Mouse (Mus musculus) forebrain, postnatal 0 days (tissue): ENCODE measurements around the gene Chic1. TPM values are rescaled to one million over a fixed set of nuclear protein-coding genes. Genes with fewer than 3 reads are reported as not detected.

ENCODE experiments used
- ATAC-seq: fragments of 200-750 bp; cut with Nextera tagmentation; 2 replicates; pipeline ENCODE4 v1.8.0; 2017; ENCODE audit warnings: mild to moderate bottlenecking, moderate library complexity
- DNase-seq: peaks from one replicate; pipeline ENCODE4 v3.0.0-alpha.2; 2015
- H3K27ac ChIP-seq: fragments of 300-500 bp; sonication (generic); 2 replicates; pipeline ENCODE4 v1.5.1; 2014; ENCODE audit warnings: low read depth, mild to moderate bottlenecking, antibody characterized with exemption, low read length, moderate library complexity, mixed read lengths
- H3K27me3 ChIP-seq: fragments of 300-500 bp; sonication (generic); 2 replicates; pipeline ENCODE4 v1.6.1; 2014; ENCODE audit warnings: mild to moderate bottlenecking, low read length, mixed read lengths; ENCODE audit not compliant: insufficient read depth
- H3K36me3 ChIP-seq: fragments of 300-500 bp; sonication (generic); 2 replicates; pipeline ENCODE4 v1.6.1; 2014; ENCODE audit warnings: mild to moderate bottlenecking, moderate library complexity; ENCODE audit not compliant: insufficient read depth
- H3K4me1 ChIP-seq: fragments of 300-500 bp; sonication (generic); 2 replicates; pipeline ENCODE4 v1.6.1; 2014; ENCODE audit warnings: antibody characterized with exemption; ENCODE audit not compliant: insufficient read depth
- H3K4me2 ChIP-seq: fragments of 300-500 bp; sonication (generic); 2 replicates; pipeline ENCODE4 v1.6.1; 2014; ENCODE audit warnings: low read depth, mild to moderate bottlenecking, moderate library complexity
- H3K4me3 ChIP-seq: fragments of 300-500 bp; sonication (generic); 2 replicates; pipeline ENCODE4 v1.5.1; 2014; ENCODE audit warnings: low read depth, low read length, mixed read lengths
- H3K9ac ChIP-seq: fragments of 300-500 bp; sonication (generic); 2 replicates; pipeline ENCODE4 v1.6.1; 2014; ENCODE audit warnings: mild to moderate bottlenecking
- H3K9me3 ChIP-seq: fragments of 300-500 bp; sonication (generic); 2 replicates; pipeline ENCODE4 v1.6.1; 2016; ENCODE audit warnings: low read length
- CTCF ChIP-seq: sonication (generic); IDR thresholded peaks from 2 replicates; pipeline ENCODE4 v1.5.1; 2016; ENCODE audit warnings: antibody characterized with exemption, control low read depth, low read depth
- WGBS: fragments of 180-500 bp; shearing (Covaris S2); extraction: QIAGEN DNeasy Blood & Tissue Kit; methylation state at CpG from one replicate; pipeline ENCODE4 v1.1.7; 2014; 5-methylcytosine and 5-hydroxymethylcytosine counted together
- polyA plus RNA-seq: library from polyadenylated mRNA; unstranded; fragments of >200 nt; fragmentation: Nextera tagmentation; extraction: Ambion mirVana; gene quantifications from 2 replicates; pipeline ENCODE4 v1.2.1, GENCODE M21; 2015
- total RNA-seq: library from RNA; depleted of rRNA; stranded (reverse); fragments of >200 nt; gene quantifications from 2 replicates; pipeline ENCODE4 v1.2.3, GENCODE M21; 2014; rRNA removed

The Chic1 gene
- total RNA-seq = 10.8 and 13.5 TPM in 2 replicates
- polyA plus RNA-seq = 1.4 and 3.4 TPM in 2 replicates

- Histone ChIP-seq H3K4me2 (peak within 1 kb of the TSS; percentile 53), H3K27ac (peak within 1 kb of the TSS; percentile 70)
Observed at GRCm38 (mm10) chrX:103356287-103356686, at the start of gene Chic1. Chic1 (plus strand) TSS chrX:103356476.

GRCm38 (mm10) chrX:103308262-103308661 is 48.0 kb upstream of the Chic1 start:
- Histone ChIP-seq H3K36me3 (no peaks in the 10 kb centered on the region), H3K4me2 (no peak overlapping the region), H3K9ac (no peak overlapping the region), H3K9me3 (no peaks in the 10 kb centered on the region), H3K27me3 (no peaks in the 10 kb centered on the region; the same call in 1 of the 2 replicates), H3K27ac (no peak overlapping the region), H3K4me3 (no peak overlapping the region), H3K4me1 (no peaks in the 10 kb centered on the region)
- no peak for TF ChIP-seq CTCF
- 83% methylated on average over 1 of the region's 1 CpGs for WGBS
- no peak for DNase-seq
- ATAC-seq = no peak

More at GRCm38 (mm10) chrX:103356287-103356686, at the start of gene Chic1:
- ATAC-seq (peak; percentile 98), DNase-seq (peak; percentile 91)
- Histone ChIP-seq H3K27me3 (no peaks in the 10 kb centered on the region; the same call in 1 of the 2 replicates), H3K9ac (peak within 1 kb of the TSS; percentile 73), H3K36me3 (no peaks in the 10 kb centered on the region), H3K4me3 (peak within 1 kb of the TSS; percentile 55), H3K9me3 (no peaks in the 10 kb centered on the region), H3K4me1 (no peaks in the 10 kb centered on the region)
- 19% methylated on average over 34 of the region's 34 CpGs for WGBS
- TF ChIP-seq CTCF = no peak

DNA sequence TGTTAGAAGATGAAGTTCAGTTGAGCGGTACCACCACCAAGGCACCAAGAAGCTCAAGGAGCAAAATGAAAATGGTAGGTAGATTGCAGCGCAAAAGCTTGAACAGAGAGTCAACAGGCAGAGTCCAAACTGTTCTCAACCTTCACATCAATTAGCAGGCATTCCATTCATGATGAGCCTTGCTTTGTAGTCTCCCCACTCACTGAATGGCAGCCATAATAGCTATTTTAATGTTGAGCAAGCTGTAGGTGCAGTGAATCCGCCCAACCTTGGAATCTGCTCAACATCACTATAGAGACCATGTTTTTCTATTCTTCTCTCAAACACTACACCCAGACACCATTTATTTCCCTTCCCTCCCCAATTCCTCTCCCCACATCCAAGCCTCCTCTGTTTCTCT is 44.6 kb upstream of the Chic1 start:
- WGBS = 80% methylated on average over 3 of the region's 3 CpGs
- no peaks in the 10 kb centered on the region for H3K4me1 ChIP-seq
- no peaks in the 10 kb centered on the region for H3K9me3 ChIP-seq
- ATAC-seq = no peak
- H3K27ac ChIP-seq = no peak overlapping the region
- no peaks in the 10 kb centered on the region for H3K27me3 ChIP-seq
- H3K36me3 ChIP-seq = no peaks in the 10 kb centered on the region
- H3K4me2 ChIP-seq = no peak overlapping the region
- TF ChIP-seq CTCF = no peak
- no peak overlapping the region for H3K9ac ChIP-seq
- no peak overlapping the region for H3K4me3 ChIP-seq
- no peak for DNase-seq

GRCm38 (mm10) chrX:103314146-103314545 is 42.1 kb upstream of the Chic1 start:
- Histone ChIP-seq H3K27ac (no peak overlapping the region), H3K36me3 (no peaks in the 10 kb centered on the region), H3K4me2 (no peak overlapping the region), H3K4me3 (no peak overlapping the region), H3K4me1 (no peaks in the 10 kb centered on the region), H3K27me3 (peaks cover 3% of the 10 kb centered on the region; the same call in 1 of the 2 replicates), H3K9ac (no peak overlapping the region), H3K9me3 (no peaks in the 10 kb centered on the region)
- no peak for TF ChIP-seq CTCF
- no peak for DNase-seq
- WGBS = 89% methylated on average over 6 of the region's 6 CpGs
- ATAC-seq = no peak

DNA sequence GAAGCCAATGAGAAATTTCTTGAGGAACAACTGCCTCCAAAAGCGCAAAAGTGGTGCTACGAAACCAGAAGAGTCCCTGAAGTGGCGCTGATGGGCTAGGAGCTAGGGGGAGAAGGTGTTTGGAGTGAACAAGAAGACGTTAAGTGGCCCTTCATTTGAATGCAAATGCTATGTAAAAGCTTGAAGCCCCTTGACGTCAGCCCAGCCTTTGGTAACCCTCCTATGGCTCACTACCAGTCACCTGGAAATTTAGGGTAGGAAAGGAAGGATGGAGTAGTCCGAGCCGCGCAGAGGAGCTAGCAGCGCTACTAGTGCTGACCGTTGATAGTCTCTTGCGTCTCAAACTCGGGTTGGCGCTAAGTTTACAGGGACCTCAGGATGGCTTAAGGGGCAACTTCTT is 35.1 kb upstream of the Chic1 start, which contains the start of gene Cdx4:
Gene Cdx4, plus strand, starts transcription at position 253 of the 400 bp plus-strand sequence.
- peak within 1 kb of the TSS; percentile 14 for H3K4me3 ChIP-seq
- WGBS = 29% methylated on average over 13 of the region's 13 CpGs
- DNase-seq = no peak

DNA sequence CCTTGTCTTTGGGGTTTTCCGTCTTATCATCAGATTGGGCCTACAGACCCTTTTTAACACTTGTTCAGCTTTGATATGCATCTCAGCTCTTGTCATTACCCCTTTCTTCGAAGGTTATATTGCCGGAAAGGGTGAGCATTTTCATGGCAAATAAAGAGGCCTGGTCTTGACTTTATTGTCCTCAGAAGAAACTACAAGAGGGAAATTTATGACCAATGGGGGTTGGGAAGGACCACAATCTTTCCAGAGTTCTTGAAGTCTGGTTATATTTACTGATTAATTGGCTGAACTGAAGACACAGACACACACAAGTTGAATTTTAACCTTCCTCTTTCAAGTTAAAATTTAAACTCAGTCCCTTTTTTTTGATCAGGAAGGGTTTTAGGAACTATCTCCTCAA is 30.4 kb upstream of the Chic1 start:
- Histone ChIP-seq H3K27ac (no peak overlapping the region), H3K4me3 (no peak overlapping the region), H3K9me3 (no peaks in the 10 kb centered on the region), H3K9ac (no peak overlapping the region), H3K36me3 (no peaks in the 10 kb centered on the region), H3K4me1 (no peaks in the 10 kb centered on the region), H3K4me2 (no peak overlapping the region), H3K27me3 (peaks cover 29% of the 10 kb centered on the region)
- no peak for ATAC-seq
- DNase-seq = no peak
- WGBS = 82% methylated on average over 3 of the region's 3 CpGs
- no peak for TF ChIP-seq CTCF

More for the DNA sequence above, 35.1 kb upstream of the Chic1 start, which contains the start of gene Cdx4:
- Histone ChIP-seq H3K4me1 (no peaks in the 10 kb centered on the region), H3K27me3 (peaks cover 23% of the 10 kb centered on the region), H3K9ac (no peak within 1 kb of the TSS), H3K36me3 (no peaks in the 10 kb centered on the region), H3K4me2 (peak within 1 kb of the TSS; percentile 32), H3K27ac (no peak within 1 kb of the TSS), H3K9me3 (no peaks in the 10 kb centered on the region)
- no peak for TF ChIP-seq CTCF
- no peak for ATAC-seq

DNA sequence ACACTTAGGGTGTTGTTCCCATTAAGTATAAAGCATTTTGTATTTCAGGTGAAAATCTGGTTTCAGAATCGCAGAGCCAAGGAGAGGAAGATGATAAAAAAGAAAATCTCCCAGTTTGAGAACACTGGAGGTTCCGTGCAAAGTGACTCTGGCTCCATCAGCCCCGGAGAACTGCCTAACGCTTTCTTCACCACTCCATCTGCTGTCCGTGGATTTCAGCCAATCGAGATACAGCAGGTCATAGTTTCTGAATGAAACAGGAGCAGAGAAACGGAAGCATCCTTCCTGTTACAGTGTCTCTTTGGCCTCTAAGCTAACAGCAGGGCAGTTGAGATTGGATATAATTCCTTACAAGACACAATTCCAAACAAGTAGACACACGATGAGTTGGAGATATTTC is 26.9 kb upstream of the Chic1 start:
- 65% methylated on average over 8 of the region's 8 CpGs for WGBS
- ATAC-seq = no peak
- H3K4me1 ChIP-seq = no peaks in the 10 kb centered on the region
- no peaks in the 10 kb centered on the region for H3K9me3 ChIP-seq
- no peak overlapping the region for H3K27ac ChIP-seq
- H3K27me3 ChIP-seq = peaks cover 9% of the 10 kb centered on the region
- no peak overlapping the region for H3K4me3 ChIP-seq
- H3K4me2 ChIP-seq = no peak overlapping the region
- no peak for TF ChIP-seq CTCF
- DNase-seq = no peak
- no peaks in the 10 kb centered on the region for H3K36me3 ChIP-seq
- H3K9ac ChIP-seq = no peak overlapping the region
